Mouse (Mus musculus): ENCODE measurements around the gene Gm21976. TPM values are rescaled to one million over a fixed set of nuclear protein-coding genes. Genes with fewer than 3 reads are reported as not detected.

Gm21976 gene
- total and polyA plus RNA-seq, 3 experiments = not detected

DNA sequence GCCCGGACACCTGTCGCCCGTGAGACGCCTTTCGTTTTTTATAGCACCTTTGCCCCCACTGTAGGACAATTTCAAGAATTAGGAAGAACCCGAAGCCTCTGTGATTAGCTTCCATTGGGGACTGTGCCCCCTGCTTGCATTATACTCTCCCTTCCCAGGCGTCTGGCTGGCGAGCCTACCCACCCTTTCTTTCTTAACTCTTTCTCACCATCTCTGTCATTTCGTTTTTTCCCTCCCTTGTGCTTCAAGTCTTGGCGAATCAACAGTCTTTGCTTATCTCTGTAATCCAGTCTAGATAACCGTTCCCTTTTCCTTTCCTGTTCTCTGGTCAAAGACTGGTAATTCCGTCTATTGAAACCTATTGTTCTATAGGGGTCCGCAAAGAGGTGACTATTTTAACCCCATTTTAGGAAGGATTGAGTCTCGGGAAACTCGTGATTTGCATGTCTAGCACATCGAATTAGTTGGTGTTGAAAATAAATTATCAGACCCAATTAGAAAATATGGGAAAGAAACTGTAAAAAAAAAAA is 16.2 kb upstream of the Gm21976 start:
- no peak for DNase-seq

DNA sequence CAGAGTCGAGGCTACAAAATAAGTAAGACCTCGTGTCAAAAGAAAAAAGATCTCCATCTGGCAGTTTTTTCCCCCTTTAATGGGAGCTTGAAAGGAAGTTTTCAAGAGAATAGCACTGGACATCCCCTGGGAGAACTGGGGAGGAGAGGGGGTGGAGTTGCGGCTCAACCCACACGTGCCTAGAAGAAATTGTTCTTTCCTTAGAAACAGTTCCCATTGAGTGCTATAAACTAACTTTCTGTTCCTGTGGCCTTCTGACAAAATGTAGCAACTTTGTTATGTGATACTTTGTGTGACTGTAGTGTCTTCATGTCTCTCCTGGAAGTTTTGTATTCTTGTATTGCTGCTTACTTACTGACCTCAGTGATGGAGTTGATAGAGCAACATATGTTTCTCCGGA is 15.6 kb upstream of the Gm21976 start:
- Histone ChIP-seq H3K27ac (peak overlapping the region; percentile 94), H3K4me1 (ENCODE audit: control insufficient read depth, insufficient read depth, low read length) (no peaks in the 10 kb centered on the region; the same call in none of the 2 replicates), H3K79me2 (replicated peaks; ENCODE audit: control insufficient read depth, insufficient read depth, low read length) (no peaks in the 10 kb centered on the region), H3K36me3 (ENCODE audit: control insufficient read depth, insufficient read depth, low read length) (peaks cover 5% of the 10 kb centered on the region; the same call in 1 of the 2 replicates), H3K9ac (ENCODE audit: low read depth, low read length) (no peak overlapping the region), H3K4me3 (peak overlapping the region; percentile 78; the same call in 1 of the 2 replicates), H3K27me3 (ENCODE audit: control insufficient read depth, insufficient read depth, low read length) (no peaks in the 10 kb centered on the region)
- intact Hi-C loops (cut with DNase I) = loop anchor here (5.0 to 10.0 kb wide), 3 partner anchors 53 to 1127 kb away; partner anchors contain the start of genes Btf3, Gfm2, Hexb and Nsa2
- TF ChIP-seq POLR2A (IDR thresholded peaks at IDR 0.05; ENCODE audit: insufficient read depth, low read depth, low read length) (no peak), CTCF (IDR thresholded peaks at IDR 0.05) (no peak), EP300 (IDR thresholded peaks at IDR 0.05; ENCODE audit: insufficient read depth, low read depth, low read length) (no peak)
- WGBS = 18% methylated on average over 5 of the region's 5 CpGs
- DNase-seq = no peak

More for the DNA sequence above, 16.2 kb upstream of the Gm21976 start:
- under 1% methylated on average over 16 of the region's 16 CpGs for whole genome bisulfite sequencing
- Histone ChIP-seq H3K79me2 (replicated peaks; ENCODE audit: control insufficient read depth, insufficient read depth, low read length) (no peaks in the 10 kb centered on the region), H3K27ac (peak overlapping the region; percentile 94), H3K4me1 (ENCODE audit: control insufficient read depth, insufficient read depth, low read length) (no peaks in the 10 kb centered on the region; the same call in none of the 2 replicates), H3K4me3 (peak overlapping the region; percentile 78), H3K9ac (ENCODE audit: low read depth, low read length) (peak overlapping the region; percentile 85), H3K27me3 (ENCODE audit: control insufficient read depth, insufficient read depth, low read length) (no peaks in the 10 kb centered on the region), H3K36me3 (ENCODE audit: control insufficient read depth, insufficient read depth, low read length) (peaks cover 5% of the 10 kb centered on the region; the same call in 1 of the 2 replicates)
- intact Hi-C loops (cut with DNase I) = loop anchor here (2.0 to 10.0 kb wide), 4 partner anchors 35 to 1126 kb away; partner anchors contain the start of genes Btf3, Gfm2, Hexb and Nsa2
- TF ChIP-seq POLR2A (IDR thresholded peaks at IDR 0.05; ENCODE audit: insufficient read depth, low read depth, low read length) (no peak), EP300 (IDR thresholded peaks at IDR 0.05; ENCODE audit: insufficient read depth, low read depth, low read length) (no peak), CTCF (IDR thresholded peaks at IDR 0.05) (no peak)

GRCm38 (mm10) chr13:98274023-98274422 is 5.7 kb upstream of the Gm21976 start:
- no peak overlapping the region for H3K27ac ChIP-seq
- peaks cover 2% of the 10 kb centered on the region; the same call in 1 of the 2 replicates for H3K4me1 ChIP-seq (ENCODE audit: control insufficient read depth, insufficient read depth, low read length)
- H3K79me2 ChIP-seq (replicated peaks; ENCODE audit: control insufficient read depth, insufficient read depth, low read length) = no peaks in the 10 kb centered on the region
- no peaks in the 10 kb centered on the region for H3K27me3 ChIP-seq (ENCODE audit: control insufficient read depth, insufficient read depth, low read length)
- intact Hi-C loops (cut with DNase I) = no loop called here
- TF ChIP-seq CTCF (IDR thresholded peaks at IDR 0.05) (no peak), POLR2A (IDR thresholded peaks at IDR 0.05; ENCODE audit: insufficient read depth, low read depth, low read length) (no peak), EP300 (IDR thresholded peaks at IDR 0.05; ENCODE audit: insufficient read depth, low read depth, low read length) (no peak)
- no peak overlapping the region for H3K9ac ChIP-seq (ENCODE audit: low read depth, low read length)
- no peaks in the 10 kb centered on the region for H3K36me3 ChIP-seq (ENCODE audit: control insufficient read depth, insufficient read depth, low read length)
- no peak for DNase-seq
- 95% methylated on average over 9 of the region's 9 CpGs for WGBS
- no peak overlapping the region for H3K4me3 ChIP-seq

- H3K9ac ChIP-seq (ENCODE audit: low read depth, low read length) = no peak overlapping the region
- no peak overlapping the region for H3K4me3 ChIP-seq
- no peaks in the 10 kb centered on the region for H3K36me3 ChIP-seq (ENCODE audit: control insufficient read depth, insufficient read depth, low read length)
- H3K79me2 ChIP-seq (replicated peaks; ENCODE audit: control insufficient read depth, insufficient read depth, low read length) = no peaks in the 10 kb centered on the region
- TF ChIP-seq EP300 (IDR thresholded peaks at IDR 0.05; ENCODE audit: insufficient read depth, low read depth, low read length) (0 out of 2 replicates have a peak, but pooled peaks have one; percentile 49), CTCF (IDR thresholded peaks at IDR 0.05) (no peak), POLR2A (IDR thresholded peaks at IDR 0.05; ENCODE audit: insufficient read depth, low read depth, low read length) (no peak)
- peak in 1 of 2 experiments; percentile 45 for DNase-seq
- 29% methylated on average over 4 of the region's 4 CpGs for WGBS
- intact Hi-C loops (cut with DNase I) = no loop called here
- H3K4me1 ChIP-seq (ENCODE audit: control insufficient read depth, insufficient read depth, low read length) = peaks cover 2% of the 10 kb centered on the region; the same call in 1 of the 2 replicates
- no peaks in the 10 kb centered on the region for H3K27me3 ChIP-seq (ENCODE audit: control insufficient read depth, insufficient read depth, low read length)
- peak overlapping the region; percentile 73 for H3K27ac ChIP-seq
Observed at GRCm38 (mm10) chr13:98275646-98276045, 4.0 kb upstream of the Gm21976 start.

- intact Hi-C loops (cut with DNase I) = no loop called here
- Histone ChIP-seq H3K4me3 (no peak overlapping the region), H3K27ac (peak overlapping the region; percentile 73), H3K9ac (ENCODE audit: low read depth, low read length) (no peak overlapping the region), H3K27me3 (ENCODE audit: control insufficient read depth, insufficient read depth, low read length) (no peaks in the 10 kb centered on the region), H3K79me2 (replicated peaks; ENCODE audit: control insufficient read depth, insufficient read depth, low read length) (no peaks in the 10 kb centered on the region), H3K36me3 (ENCODE audit: control insufficient read depth, insufficient read depth, low read length) (no peaks in the 10 kb centered on the region), H3K4me1 (ENCODE audit: control insufficient read depth, insufficient read depth, low read length) (peaks cover 2% of the 10 kb centered on the region; the same call in 1 of the 2 replicates)
- WGBS = 84% methylated on average over 7 of the region's 7 CpGs
- TF ChIP-seq EP300 (IDR thresholded peaks at IDR 0.05; ENCODE audit: insufficient read depth, low read depth, low read length) (no peak), CTCF (IDR thresholded peaks at IDR 0.05) (no peak), POLR2A (IDR thresholded peaks at IDR 0.05; ENCODE audit: insufficient read depth, low read depth, low read length) (no peak)
- no peak for DNase-seq
Observed at GRCm38 (mm10) chr13:98276253-98276652, 3.4 kb upstream of the Gm21976 start.

DNA sequence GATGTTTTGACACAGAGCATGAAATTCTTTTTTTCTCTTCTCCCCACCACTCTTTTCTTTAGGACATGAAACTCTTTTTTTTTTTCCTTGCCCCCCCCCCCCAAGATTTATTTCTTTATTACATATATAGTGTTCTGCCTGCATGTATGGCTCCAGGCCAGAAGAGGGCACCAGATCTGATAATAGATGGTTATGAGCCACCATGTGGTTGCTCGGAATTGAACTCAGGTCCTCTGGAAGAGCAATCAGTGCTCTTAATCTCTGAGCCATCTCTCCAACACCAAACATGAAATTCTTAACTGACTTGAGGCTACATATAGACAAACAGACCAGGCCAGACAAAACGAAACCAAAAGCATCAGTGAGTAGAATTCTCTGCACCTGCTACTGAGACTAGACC is 2.2 kb upstream of the Gm21976 start:
- no peak for TF ChIP-seq CTCF (IDR thresholded peaks at IDR 0.05)
- no peak for TF ChIP-seq POLR2A (IDR thresholded peaks at IDR 0.05; ENCODE audit: insufficient read depth, low read depth, low read length)
- TF ChIP-seq EP300 (IDR thresholded peaks at IDR 0.05; ENCODE audit: insufficient read depth, low read depth, low read length) = no peak
- Histone ChIP-seq H3K27ac (no peak overlapping the region), H3K9ac (ENCODE audit: low read depth, low read length) (no peak overlapping the region), H3K36me3 (ENCODE audit: control insufficient read depth, insufficient read depth, low read length) (no peaks in the 10 kb centered on the region), H3K4me3 (no peak overlapping the region), H3K4me1 (ENCODE audit: control insufficient read depth, insufficient read depth, low read length) (peaks cover 2% of the 10 kb centered on the region; the same call in 1 of the 2 replicates), H3K27me3 (ENCODE audit: control insufficient read depth, insufficient read depth, low read length) (no peaks in the 10 kb centered on the region), H3K79me2 (replicated peaks; ENCODE audit: control insufficient read depth, insufficient read depth, low read length) (no peaks in the 10 kb centered on the region)
- intact Hi-C loops (cut with DNase I) = no loop called here
- 87% methylated on average over 2 of the region's 2 CpGs for WGBS
- DNase-seq = no peak

Measured in heart, adult 2 months (tissue).